Mouse (Mus musculus) brain, embryonic 18.5 days (tissue): ENCODE data around the gene Dgat2l6.
A peak's percentile ranks its signal among the peaks of the same experiment; 100 is the strongest.

Source experiments
- DNase-seq: peaks from one replicate; pipeline ENCODE4 v3.0.0-alpha.2; 2012; ENCODE audit warnings: low read depth, low spot score

Gene Dgat2l6

GRCm38 (mm10) chrX:100524471-100524870, at the start of gene Dgat2l6:
Gene Dgat2l6, plus strand, starts transcription at chrX:100524838.
- no peak for DNase-seq

GRCm38 (mm10) chrX:100475569-100476223, 48.9 kb upstream of the Dgat2l6 start:
- DNase-seq = no peak

GRCm38 (mm10) chrX:100480317-100480716, 44.3 kb upstream of the Dgat2l6 start:
- peak; percentile 20 for DNase-seq

GRCm38 (mm10) chrX:100493500-100494067, 31.1 kb upstream of the Dgat2l6 start:
- DNase-seq = no peak

GRCm38 (mm10) chrX:100494068-100494978, 30.3 kb upstream of the Dgat2l6 start, which contains the start of gene Igbp1:
Gene Igbp1, plus strand, starts transcription at chrX:100494291.
- DNase-seq = peak; percentile 87

- DNase-seq = no peak
Observed at GRCm38 (mm10) chrX:100504175-100504851, 20.3 kb upstream of the Dgat2l6 start.

DNA sequence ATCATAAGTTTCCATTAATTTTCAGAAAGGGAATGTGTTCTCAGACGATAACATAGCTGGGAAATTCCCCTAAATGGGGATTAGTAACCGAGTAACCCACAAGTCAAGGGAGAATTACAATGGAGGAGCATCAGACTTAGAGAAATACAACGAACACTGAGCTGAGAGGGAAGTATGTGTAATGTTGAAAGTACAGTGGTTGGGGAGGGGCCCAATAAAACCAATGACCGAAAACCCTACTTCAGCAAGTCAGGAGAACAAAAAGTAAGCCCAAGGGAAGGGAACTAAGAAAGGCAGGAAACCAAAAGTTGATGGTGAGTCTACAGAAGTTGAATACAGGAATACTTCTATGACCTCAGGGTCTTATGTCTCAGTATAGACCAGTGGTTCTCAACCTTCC, 16.5 kb upstream of the Dgat2l6 start:
- DNase-seq = no peak

DNA sequence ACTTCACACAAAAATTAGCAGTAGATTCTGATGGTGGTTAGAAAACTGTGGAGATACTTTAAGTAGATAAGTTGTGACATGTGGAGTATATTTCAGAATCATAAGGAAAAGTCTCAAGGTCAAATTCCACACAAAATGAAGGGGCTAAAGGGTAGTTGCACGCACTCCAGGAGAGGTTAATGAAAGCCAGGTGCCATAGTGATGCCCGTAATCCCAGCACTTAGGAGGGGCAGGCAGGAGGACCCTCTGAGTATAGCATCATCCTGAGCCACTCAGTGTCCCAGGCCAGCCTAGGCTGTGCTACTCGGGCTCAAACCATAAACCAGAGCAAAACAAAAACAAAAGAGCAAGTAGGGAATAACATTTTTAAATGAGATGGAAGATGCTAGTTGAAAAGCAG, 14.7 kb upstream of the Dgat2l6 start:
- no peak for DNase-seq

DNA sequence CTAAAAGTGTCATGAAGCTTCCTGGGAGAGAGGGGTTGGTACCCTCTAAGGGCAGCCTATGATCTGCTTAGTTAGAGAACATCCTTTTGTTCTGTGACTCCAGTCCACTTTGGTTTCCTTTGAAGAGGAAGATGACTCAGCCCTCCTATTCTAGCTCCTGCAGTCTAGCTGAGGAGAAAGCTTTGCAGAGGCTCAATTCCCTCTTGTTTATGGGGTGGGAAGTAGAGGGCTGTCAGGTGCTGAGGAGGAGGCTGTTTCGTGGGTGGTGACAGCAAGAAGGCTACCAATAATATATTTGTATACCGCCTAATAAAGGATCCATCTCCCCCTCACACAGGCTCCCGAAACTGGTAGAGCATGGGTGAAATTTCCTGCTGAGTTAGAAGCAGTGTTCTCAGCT, 8.0 kb upstream of the Dgat2l6 start:
- no peak for DNase-seq

GRCm38 (mm10) chrX:100517626-100518025, 7.0 kb upstream of the Dgat2l6 start:
- no peak for DNase-seq

DNA sequence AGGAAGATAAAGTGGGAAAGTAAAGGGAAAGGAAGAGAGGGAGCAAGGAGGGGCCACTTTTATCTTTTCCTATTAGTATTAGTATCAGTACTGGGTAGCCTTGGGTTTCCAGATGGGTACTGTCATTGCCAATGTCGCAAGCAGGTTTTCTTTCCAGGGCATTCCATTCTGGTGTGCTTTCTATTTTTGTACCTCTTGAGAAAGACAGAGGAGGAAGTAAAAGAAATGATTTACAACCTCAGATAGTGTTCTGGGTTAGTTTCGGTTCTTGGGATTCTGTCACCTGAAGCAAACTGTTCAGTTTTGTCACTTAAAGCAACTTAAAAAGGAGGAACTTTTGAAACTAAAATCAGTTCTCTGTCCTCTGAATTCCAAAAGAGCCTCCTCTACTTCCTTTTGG, 6.1 kb upstream of the Dgat2l6 start:
- no peak for DNase-seq

GRCm38 (mm10) chrX:100556026-100556425, 31.4 kb downstream of the Dgat2l6 start:
- no peak for DNase-seq

DNA sequence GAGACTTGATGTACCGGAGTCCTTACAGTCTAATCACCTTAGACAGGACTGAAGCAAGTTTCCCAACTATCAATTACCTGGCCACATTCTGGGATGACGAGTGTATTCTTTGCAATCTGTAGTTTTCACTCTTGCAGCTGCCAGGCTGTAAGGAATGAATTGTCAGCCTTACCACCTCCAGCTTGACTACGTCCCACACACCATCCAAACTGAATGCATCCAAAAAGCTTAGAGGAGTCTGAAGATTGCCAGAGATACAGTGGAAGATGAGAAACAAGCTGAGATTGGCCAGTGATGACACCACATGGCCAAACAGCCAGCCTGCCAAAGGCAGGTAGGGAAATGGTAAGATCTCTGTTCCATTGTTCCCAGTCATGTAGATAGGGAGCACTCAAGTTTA, 41.1 kb downstream of the Dgat2l6 start:
- no peak for DNase-seq

- DNase-seq = no peak
Observed at GRCm38 (mm10) chrX:100571951-100572350, 47.3 kb downstream of the Dgat2l6 start, which contains the start of gene Awat1. Gene Awat1, plus strand, starts transcription at chrX:100572251.

DNA sequence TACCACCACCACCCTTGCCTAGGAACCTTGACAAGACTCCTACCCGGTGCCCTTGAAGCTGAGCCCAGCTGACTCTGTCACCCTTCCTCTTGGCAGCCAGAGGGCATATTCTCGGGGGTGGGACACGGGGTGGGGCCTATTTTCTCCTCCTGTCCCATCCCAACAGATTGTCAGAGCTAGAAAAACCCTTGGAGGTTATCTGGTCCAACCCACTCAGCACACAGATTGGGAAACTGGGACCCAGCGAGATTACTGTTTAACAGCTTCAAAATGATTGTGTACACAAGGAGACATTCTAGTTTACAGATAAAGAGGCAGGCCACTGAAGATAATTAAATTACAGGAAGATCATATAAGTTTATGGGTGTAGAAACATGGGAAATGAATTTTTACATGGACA, 70.2 kb downstream of the Dgat2l6 start, which contains the start of gene P2ry4:
P2ry4 (minus strand) TSS at position 79 of the 400 bp plus-strand sequence.
- DNase-seq = no peak
